Mouse (Mus musculus) heart, embryonic 15.5 days (tissue): ENCODE results near the gene Tmem115. TPM values are rescaled to one million over a fixed set of nuclear protein-coding genes. Genes with fewer than 3 reads are reported as not detected.

ENCODE experiments used
- ATAC-seq: fragments of 200-750 bp; cut with Nextera tagmentation; replicated peaks from 2 replicates; pipeline ENCODE4 v1.8.0; 2017; ENCODE audit warnings: low read depth, moderate TSS enrichment; ENCODE audit not compliant: insufficient number of reproducible peaks, insufficient read depth, low FRiP score
- H3K27ac ChIP-seq: fragments of 300-500 bp; sonication (generic); 2 replicates; pipeline ENCODE4 v1.5.1; 2015; ENCODE audit warnings: mild to moderate bottlenecking, inconsistent platforms
- H3K27me3 ChIP-seq: fragments of 300-500 bp; sonication (generic); 2 replicates; pipeline ENCODE4 v1.6.1; 2015; ENCODE audit warnings: inconsistent platforms
- H3K36me3 ChIP-seq: fragments of 300-500 bp; sonication (generic); 2 replicates; pipeline ENCODE4 v1.6.1; 2015; ENCODE audit warnings: mild to moderate bottlenecking, inconsistent platforms
- H3K4me1 ChIP-seq: fragments of 300-500 bp; sonication (generic); replicated peaks from 2 replicates; pipeline ENCODE4 v1.6.1; 2015; ENCODE audit warnings: inconsistent platforms
- H3K4me2 ChIP-seq: fragments of 300-500 bp; sonication (generic); 2 replicates; pipeline ENCODE4 v1.6.1; 2015; ENCODE audit warnings: inconsistent platforms, mild to moderate bottlenecking, moderate library complexity
- H3K4me3 ChIP-seq: fragments of 300-500 bp; sonication (generic); 2 replicates; pipeline ENCODE4 v1.5.1; 2015; ENCODE audit warnings: mild to moderate bottlenecking, inconsistent platforms
- H3K9ac ChIP-seq: fragments of 300-500 bp; sonication (generic); 2 replicates; pipeline ENCODE4 v1.6.1; 2015; ENCODE audit warnings: mild to moderate bottlenecking, inconsistent platforms
- H3K9me3 ChIP-seq: fragments of 300-500 bp; sonication (generic); replicated peaks from 2 replicates; pipeline ENCODE4 v1.6.1; 2016; ENCODE audit warnings: inconsistent platforms
- WGBS: fragments of 180-500 bp; shearing (Covaris S2); methylation state at CpG from one replicate; pipeline ENCODE4 v1.1.7; 2015; ENCODE audit warnings: mixed read lengths; 5-methylcytosine and 5-hydroxymethylcytosine counted together
- polyA plus RNA-seq: library from polyadenylated mRNA; unstranded; fragments of >200 nt; fragmentation: Nextera tagmentation; extraction: Ambion mirVana; gene quantifications from 2 replicates; pipeline ENCODE4 v1.2.1, GENCODE M21; 2015

The Tmem115 gene
- polyA plus RNA-seq, 1 experiment from 2014 or later, result 31.5 TPM

DNA sequence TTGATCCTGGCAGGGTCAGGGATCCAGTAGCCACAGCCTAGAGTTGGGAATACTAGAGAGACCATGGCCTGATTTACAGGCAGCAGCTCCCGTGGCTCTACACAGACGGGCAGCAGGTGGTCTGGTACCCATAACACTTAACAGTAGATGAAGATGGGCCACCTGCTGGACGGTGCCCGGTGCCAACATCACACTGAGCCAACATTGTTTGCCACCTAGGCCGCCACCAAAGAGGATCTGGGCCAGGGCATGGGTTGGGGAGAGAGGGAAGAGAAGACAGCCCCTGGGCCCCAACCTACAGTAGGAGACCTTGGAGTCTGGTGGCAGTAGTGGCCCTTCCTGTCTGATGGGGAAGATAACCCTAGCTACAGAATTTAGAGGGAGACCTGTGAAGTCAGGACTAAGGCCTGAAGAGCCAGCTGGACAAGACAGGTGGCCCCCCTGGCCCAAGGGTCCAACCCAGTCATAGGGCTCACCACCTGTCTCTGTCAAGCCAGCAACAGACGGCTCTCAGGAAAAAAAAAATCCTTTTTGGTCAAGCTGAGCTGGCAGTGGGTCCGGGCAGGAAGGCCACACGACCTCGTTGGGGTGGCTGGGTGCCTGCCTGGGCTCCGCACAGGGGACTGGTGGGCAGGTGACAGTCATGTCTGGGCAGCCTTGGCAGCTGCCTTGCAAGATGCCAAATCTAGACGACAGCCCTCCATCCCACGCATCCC lies 31.5 kb upstream of the Tmem115 start:
- no peak for ATAC-seq
- H3K9ac ChIP-seq, result no peak overlapping the region
- H3K36me3 ChIP-seq, result no peaks in the 10 kb centered on the region
- no peaks in the 10 kb centered on the region for H3K9me3 ChIP-seq
- H3K4me2 ChIP-seq, result no peak overlapping the region
- no peaks in the 10 kb centered on the region for H3K27me3 ChIP-seq
- WGBS, result 90% methylated on average over 12 of the region's 12 CpGs
- no peak overlapping the region for H3K27ac ChIP-seq
- H3K4me3 ChIP-seq, result no peak overlapping the region
- peaks cover 10% of the 10 kb centered on the region for H3K4me1 ChIP-seq

DNA sequence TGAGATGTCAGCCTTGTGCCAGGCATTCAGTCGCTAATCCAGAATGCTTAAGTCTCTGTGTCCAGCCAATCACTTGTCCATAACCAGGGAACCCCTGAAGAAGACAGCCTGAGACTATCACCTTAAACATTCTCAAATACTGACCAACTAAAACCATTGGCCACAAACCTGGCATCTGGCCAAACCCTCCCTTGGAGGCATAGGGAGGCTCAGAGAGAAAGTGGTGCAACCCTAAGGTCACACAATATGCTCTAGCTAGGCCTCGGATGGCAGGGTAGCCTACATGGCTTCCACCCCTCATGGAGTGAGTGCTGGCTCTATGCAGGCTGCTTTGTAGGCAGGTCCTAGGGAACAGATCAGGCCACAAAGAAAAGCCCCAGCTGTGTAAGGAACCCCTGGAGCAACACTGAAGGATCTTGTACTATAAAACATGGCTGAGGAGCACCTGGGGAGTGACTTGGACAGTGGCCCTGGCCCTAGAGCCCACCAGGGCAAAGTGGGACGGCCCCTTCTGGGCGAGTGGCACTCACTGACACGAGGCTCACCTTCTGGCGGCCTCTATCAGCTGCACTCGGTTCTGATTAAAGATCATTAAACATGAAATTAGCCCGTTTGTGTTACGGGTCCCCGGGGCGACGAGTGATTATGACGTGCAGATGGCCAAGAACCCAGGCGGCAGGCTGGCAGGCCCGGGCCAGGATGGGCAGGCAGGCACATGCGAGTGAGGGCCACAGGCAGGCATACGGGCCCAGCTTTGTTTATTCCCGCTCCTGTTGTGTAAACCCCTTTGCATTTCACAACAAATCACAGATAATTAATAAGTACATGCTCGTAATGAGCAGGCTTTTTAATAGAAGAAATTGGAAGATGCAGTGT lies 28.8 kb upstream of the Tmem115 start:
- no peak for ATAC-seq
- 79% methylated on average over 19 of the region's 19 CpGs for WGBS
- H3K27me3 ChIP-seq, result no peaks in the 10 kb centered on the region
- H3K4me3 ChIP-seq, result no peak overlapping the region
- H3K36me3 ChIP-seq, result no peaks in the 10 kb centered on the region
- no peaks in the 10 kb centered on the region for H3K9me3 ChIP-seq
- no peak overlapping the region for H3K27ac ChIP-seq
- H3K4me1 ChIP-seq, result peaks cover 16% of the 10 kb centered on the region
- no peak overlapping the region for H3K4me2 ChIP-seq
- no peak overlapping the region for H3K9ac ChIP-seq

GRCm38 (mm10) chr9:107508266-107508665 lies 25.5 kb upstream of the Tmem115 start:
- H3K4me3 ChIP-seq, result no peak overlapping the region
- no peak for ATAC-seq
- H3K27me3 ChIP-seq, result peaks cover 3% of the 10 kb centered on the region; the same call in 1 of the 2 replicates
- no peaks in the 10 kb centered on the region for H3K36me3 ChIP-seq
- 55% methylated on average over 10 of the region's 10 CpGs for WGBS
- H3K9me3 ChIP-seq, result no peaks in the 10 kb centered on the region
- H3K4me1 ChIP-seq, result peaks cover 12% of the 10 kb centered on the region
- no peak overlapping the region for H3K27ac ChIP-seq
- H3K4me2 ChIP-seq, result no peak overlapping the region
- no peak overlapping the region for H3K9ac ChIP-seq

DNA sequence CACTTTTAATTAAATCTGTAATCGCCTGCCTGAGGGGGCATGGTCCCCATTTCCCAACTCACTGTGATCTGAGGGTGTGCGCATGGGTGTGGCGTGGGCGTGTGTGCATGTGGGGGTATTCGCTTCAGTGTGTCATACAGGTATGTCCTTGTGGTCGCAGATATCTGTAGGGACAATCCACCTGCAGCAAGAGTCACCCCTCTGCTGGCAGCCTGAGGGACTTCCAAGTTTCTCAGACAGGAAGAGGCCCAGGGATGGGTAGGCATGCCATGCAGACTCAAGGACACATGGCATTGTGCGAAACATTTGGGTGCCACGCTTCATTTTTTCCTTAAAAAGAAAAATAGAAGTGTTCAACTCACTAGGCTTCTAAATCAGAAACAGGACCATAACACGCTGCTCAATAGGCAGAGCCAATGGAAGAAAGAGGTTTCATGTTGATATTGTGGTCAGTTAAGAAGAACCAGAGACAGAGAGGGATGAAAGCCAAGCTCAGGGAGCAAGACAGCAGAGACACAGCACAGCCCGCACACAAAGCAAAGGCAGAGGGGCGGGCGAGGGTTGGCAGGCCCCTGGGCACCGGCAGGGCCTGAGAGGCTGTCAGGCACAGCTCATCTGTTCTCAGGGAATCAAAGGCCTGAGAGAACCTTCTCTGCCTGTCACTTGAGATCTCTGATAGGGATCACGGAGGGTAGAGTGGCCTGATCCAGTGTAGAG lies 23.2 kb upstream of the Tmem115 start:
- 83% methylated on average over 14 of the region's 14 CpGs for WGBS
- no peak overlapping the region for H3K4me2 ChIP-seq
- H3K36me3 ChIP-seq, result no peaks in the 10 kb centered on the region
- no peaks in the 10 kb centered on the region for H3K9me3 ChIP-seq
- no peak for ATAC-seq
- H3K27me3 ChIP-seq, result peaks cover 11% of the 10 kb centered on the region; the same call in 1 of the 2 replicates
- peaks cover 12% of the 10 kb centered on the region for H3K4me1 ChIP-seq
- H3K27ac ChIP-seq, result no peak overlapping the region
- H3K4me3 ChIP-seq, result no peak overlapping the region
- no peak overlapping the region for H3K9ac ChIP-seq

DNA sequence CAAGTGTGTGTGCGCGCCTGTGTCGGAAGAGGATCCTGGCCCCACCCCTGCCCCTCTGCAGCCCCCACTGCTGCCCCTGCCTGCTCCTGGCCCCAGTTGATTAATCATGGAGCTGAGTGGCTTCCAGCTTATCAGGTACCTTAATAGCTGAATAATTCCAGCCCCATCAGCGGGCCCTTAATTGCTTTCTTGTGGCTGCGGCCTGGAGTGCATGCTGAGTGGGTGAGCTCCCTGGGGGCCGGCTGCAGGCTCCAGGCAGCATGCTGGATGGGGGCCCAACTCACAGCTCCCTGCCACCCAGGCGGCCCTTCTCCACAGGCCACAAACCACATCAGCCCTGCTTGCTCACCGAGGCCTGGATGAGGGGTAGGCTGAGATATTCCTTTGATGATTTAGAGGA lies 22.3 kb upstream of the Tmem115 start:
- peaks cover 11% of the 10 kb centered on the region; the same call in 1 of the 2 replicates for H3K27me3 ChIP-seq
- H3K9ac ChIP-seq, result no peak overlapping the region
- no peaks in the 10 kb centered on the region for H3K9me3 ChIP-seq
- 45% methylated on average over 8 of the region's 8 CpGs for WGBS
- no peak overlapping the region for H3K27ac ChIP-seq
- ATAC-seq, result no peak
- H3K4me3 ChIP-seq, result no peak overlapping the region
- no peaks in the 10 kb centered on the region for H3K36me3 ChIP-seq
- no peak overlapping the region for H3K4me2 ChIP-seq
- H3K4me1 ChIP-seq, result peaks cover 12% of the 10 kb centered on the region

- no peak for ATAC-seq
- Histone ChIP-seq H3K27ac (no peak overlapping the region), H3K4me3 (no peak overlapping the region), H3K4me2 (no peak overlapping the region), H3K9me3 (no peaks in the 10 kb centered on the region), H3K9ac (no peak overlapping the region), H3K4me1 (peaks cover 12% of the 10 kb centered on the region), H3K27me3 (peaks cover 11% of the 10 kb centered on the region; the same call in 1 of the 2 replicates), H3K36me3 (no peaks in the 10 kb centered on the region)
- WGBS, result 81% methylated on average over 16 of the region's 16 CpGs
These were observed 21.4 kb upstream of the Tmem115 start for GRCm38 (mm10) chr9:107512326-107512725.

- no peaks in the 10 kb centered on the region for H3K36me3 ChIP-seq
- H3K9me3 ChIP-seq, result no peaks in the 10 kb centered on the region
- H3K4me1 ChIP-seq, result peaks cover 6% of the 10 kb centered on the region; the same call in 1 of the 2 replicates
- H3K4me2 ChIP-seq, result no peak overlapping the region
- H3K4me3 ChIP-seq, result no peak overlapping the region
- H3K27me3 ChIP-seq, result peaks cover 11% of the 10 kb centered on the region; the same call in 1 of the 2 replicates
- 24% methylated on average over 14 of the region's 14 CpGs for WGBS
- ATAC-seq, result no peak
- no peak overlapping the region for H3K27ac ChIP-seq
- no peak overlapping the region for H3K9ac ChIP-seq
These were observed 19.3 kb upstream of the Tmem115 start for GRCm38 (mm10) chr9:107514303-107514955.

GRCm38 (mm10) chr9:107520331-107520730 lies 13.4 kb upstream of the Tmem115 start:
- Histone ChIP-seq H3K36me3 (no peaks in the 10 kb centered on the region), H3K9me3 (no peaks in the 10 kb centered on the region), H3K4me3 (no peak overlapping the region), H3K4me1 (peaks cover 14% of the 10 kb centered on the region), H3K27me3 (peaks cover 10% of the 10 kb centered on the region), H3K27ac (no peak overlapping the region), H3K9ac (no peak overlapping the region), H3K4me2 (no peak overlapping the region)
- WGBS, result 62% methylated on average over 6 of the region's 6 CpGs
- ATAC-seq, result no peak

DNA sequence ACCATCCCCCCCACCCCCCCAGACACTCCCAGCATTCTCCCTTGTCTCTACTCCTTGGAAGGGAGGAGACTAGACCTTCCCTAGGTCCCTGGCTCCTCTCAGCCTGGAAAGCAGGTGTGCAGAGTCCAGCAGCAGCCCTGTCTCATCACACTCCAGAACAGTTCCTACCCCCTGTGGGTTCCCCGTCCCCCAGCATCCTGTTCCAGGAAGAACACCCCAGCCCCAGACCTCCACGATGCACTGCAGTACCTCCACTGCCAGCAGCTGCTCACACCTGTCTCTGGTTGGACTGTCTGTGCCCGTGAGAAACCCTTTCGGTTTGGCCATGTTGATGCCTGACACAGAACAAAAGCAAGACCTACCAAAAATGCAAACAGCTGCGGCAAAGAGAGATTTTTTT lies 12.6 kb upstream of the Tmem115 start:
- H3K4me1 ChIP-seq, result peaks cover 15% of the 10 kb centered on the region
- no peaks in the 10 kb centered on the region for H3K9me3 ChIP-seq
- no peak overlapping the region for H3K4me3 ChIP-seq
- WGBS, result 48% methylated on average over 5 of the region's 5 CpGs
- H3K4me2 ChIP-seq, result peak overlapping the region; percentile 56
- no peaks in the 10 kb centered on the region for H3K36me3 ChIP-seq
- H3K27me3 ChIP-seq, result peaks cover 18% of the 10 kb centered on the region
- H3K9ac ChIP-seq, result no peak overlapping the region
- peak overlapping the region; percentile 45; the same call in 1 of the 2 replicates for H3K27ac ChIP-seq
- ATAC-seq, result no peak

- H3K27me3 ChIP-seq, result peaks cover 25% of the 10 kb centered on the region
These were observed 11.9 kb upstream of the Tmem115 start for GRCm38 (mm10) chr9:107521711-107522399.

More at GRCm38 (mm10) chr9:107521711-107522399, 11.9 kb upstream of the Tmem115 start:
- H3K4me2 ChIP-seq, result peak overlapping the region; percentile 56
- ATAC-seq, result peak; percentile 24; the same call in 1 of the 2 replicates
- peak overlapping the region; percentile 29 for H3K4me3 ChIP-seq
- WGBS, result 25% methylated on average over 25 of the region's 25 CpGs
- no peaks in the 10 kb centered on the region for H3K36me3 ChIP-seq
- peaks cover 22% of the 10 kb centered on the region for H3K4me1 ChIP-seq
- no peaks in the 10 kb centered on the region for H3K9me3 ChIP-seq
- peak overlapping the region; percentile 45 for H3K27ac ChIP-seq
- H3K9ac ChIP-seq, result peak overlapping the region; percentile 4; the same call in 1 of the 2 replicates
